Mouse (Mus musculus): Measurements from ENCODE around the gene Rab31.

The Rab31 gene

GRCm38 (mm10) chr17:65783182-65784161, 10.9 kb upstream of the Rab31 start:
- DNase-seq (ENCODE audit: low spot score in 2 of 2): peak in 1 of 2 experiments; percentile 66

- peak in 1 of 2 experiments; percentile 64 for DNase-seq (ENCODE audit: low spot score in 2 of 2)
Observed at GRCm38 (mm10) chr17:65782551-65783141, 10.1 kb upstream of the Rab31 start, which contains the start of gene Ppp4r1. TSS of gene Ppp4r1 (plus strand) at chr17:65782573.

GRCm38 (mm10) chr17:65780970-65781369, 8.4 kb upstream of the Rab31 start:
- no peak for DNase-seq (ENCODE audit: low spot score in 2 of 2)

GRCm38 (mm10) chr17:65777461-65777860, 4.9 kb upstream of the Rab31 start:
- DNase-seq (ENCODE audit: low spot score in 2 of 2): no peak

GRCm38 (mm10) chr17:65776228-65776627, 3.7 kb upstream of the Rab31 start:
- DNase-seq (ENCODE audit: low spot score in 2 of 2): no peak

GRCm38 (mm10) chr17:65774439-65774838, 1.9 kb upstream of the Rab31 start:
- no peak for DNase-seq (ENCODE audit: low spot score in 2 of 2)

GRCm38 (mm10) chr17:65773617-65774016, 1.1 kb upstream of the Rab31 start:
- no peak for DNase-seq (ENCODE audit: low spot score in 2 of 2)

GRCm38 (mm10) chr17:65770982-65771915, 1.3 kb downstream of the Rab31 start:
- no peak for DNase-seq (ENCODE audit: low spot score in 2 of 2)

GRCm38 (mm10) chr17:65768486-65768885, 4.1 kb downstream of the Rab31 start:
- peak; percentile 59 to 68 for DNase-seq (ENCODE audit: low spot score in 2 of 2)

- no peak for DNase-seq (ENCODE audit: low spot score in 2 of 2)
Observed at GRCm38 (mm10) chr17:65763221-65763620, 9.3 kb downstream of the Rab31 start.

- no peak for DNase-seq (ENCODE audit: low spot score in 2 of 2)
Observed at GRCm38 (mm10) chr17:65757150-65757549, 15.4 kb downstream of the Rab31 start.

- DNase-seq (ENCODE audit: low spot score in 2 of 2): no peak
Observed at GRCm38 (mm10) chr17:65755857-65756256, 16.7 kb downstream of the Rab31 start.

- DNase-seq (ENCODE audit: low spot score in 2 of 2): no peak
Observed at GRCm38 (mm10) chr17:65753130-65753529, 19.4 kb downstream of the Rab31 start.

- no peak for DNase-seq (ENCODE audit: low spot score in 2 of 2)
Observed at GRCm38 (mm10) chr17:65750301-65750700, 22.3 kb downstream of the Rab31 start.

- no peak for DNase-seq (ENCODE audit: low spot score in 2 of 2)
Observed at GRCm38 (mm10) chr17:65749803-65750202, 22.7 kb downstream of the Rab31 start.

- no peak for DNase-seq (ENCODE audit: low spot score in 2 of 2)
Observed at GRCm38 (mm10) chr17:65748997-65749396, 23.6 kb downstream of the Rab31 start.

GRCm38 (mm10) chr17:65746314-65746713, 26.2 kb downstream of the Rab31 start:
- peak; percentile 31 to 56 for DNase-seq (ENCODE audit: low spot score in 2 of 2)

GRCm38 (mm10) chr17:65743664-65744330, 28.8 kb downstream of the Rab31 start:
- DNase-seq (ENCODE audit: low spot score in 2 of 2): no peak

GRCm38 (mm10) chr17:65742969-65743368, 29.6 kb downstream of the Rab31 start:
- no peak for DNase-seq (ENCODE audit: low spot score in 2 of 2)

- peak in 1 of 2 experiments; percentile 42 for DNase-seq (ENCODE audit: low spot score in 2 of 2)
Observed at GRCm38 (mm10) chr17:65742245-65742905, 30.2 kb downstream of the Rab31 start.

- DNase-seq (ENCODE audit: low spot score in 2 of 2): no peak
Observed at GRCm38 (mm10) chr17:65741565-65741964, 31.0 kb downstream of the Rab31 start.

Measured in left cerebral cortex, adult 9 months (tissue).